Mouse (Mus musculus) stomach, postnatal 0 days (tissue): Measurements from ENCODE around the gene Ppfibp1. TPM values are rescaled to one million over a fixed set of nuclear protein-coding genes. Genes with fewer than 3 reads are reported as not detected.
A peak's percentile ranks its signal among the peaks of the same experiment; 100 is the strongest.

ENCODE experiments used
- ATAC-seq: fragments of 200-750 bp; cut with Nextera tagmentation; 2 replicates; pipeline ENCODE4 v1.8.0; 2017; ENCODE audit not compliant: low FRiP score, low TSS enrichment
- DNase-seq: peaks from one replicate; pipeline ENCODE4 v3.0.0-alpha.2; 2016; ENCODE audit warnings: low spot score
- H3K27ac ChIP-seq: fragments of 300-500 bp; sonication (generic); replicated peaks from 2 replicates; pipeline ENCODE4 v1.5.1; 2014; ENCODE audit warnings: mild to moderate bottlenecking, control low read depth
- H3K27me3 ChIP-seq: fragments of 300-500 bp; sonication (generic); 2 replicates; pipeline ENCODE4 v1.6.1; 2014; ENCODE audit warnings: low read length; ENCODE audit not compliant: control insufficient read depth, insufficient read depth
- H3K36me3 ChIP-seq: fragments of 300-500 bp; sonication (generic); 2 replicates; pipeline ENCODE4 v1.6.1; 2014; ENCODE audit warnings: low read length, mixed read lengths; ENCODE audit not compliant: control insufficient read depth, insufficient read depth
- H3K4me1 ChIP-seq: fragments of 300-500 bp; sonication (generic); replicated peaks from 2 replicates; pipeline ENCODE4 v1.6.1; 2014; ENCODE audit warnings: antibody characterized with exemption; ENCODE audit not compliant: control insufficient read depth, insufficient read depth
- H3K4me2 ChIP-seq: fragments of 300-500 bp; sonication (generic); replicated peaks from 2 replicates; pipeline ENCODE4 v1.6.1; 2014; ENCODE audit warnings: low read depth, mild to moderate bottlenecking, control low read depth, moderate library complexity
- H3K4me3 ChIP-seq: fragments of 300-500 bp; sonication (generic); 2 replicates; pipeline ENCODE4 v1.5.1; 2014; ENCODE audit warnings: low read depth, low read length, control low read depth
- H3K9ac ChIP-seq: fragments of 300-500 bp; sonication (generic); 2 replicates; pipeline ENCODE4 v1.6.1; 2014; ENCODE audit warnings: mild to moderate bottlenecking, low read length, control low read depth, mixed read lengths
- H3K9me3 ChIP-seq: fragments of 300-500 bp; sonication (generic); 2 replicates; pipeline ENCODE4 v1.6.1; 2016; ENCODE audit warnings: low read length; ENCODE audit not compliant: control insufficient read depth
- CTCF ChIP-seq: IDR thresholded peaks from 2 replicates; pipeline ENCODE4 v1.5.1; 2016; ENCODE audit warnings: antibody characterized with exemption, low read depth, mild to moderate bottlenecking, moderate library complexity
- EP300 ChIP-seq: optimal IDR thresholded peaks from 2 replicates; pipeline ENCODE3; 2016; ENCODE audit warnings: antibody characterized with exemption
- WGBS: fragments of 180-500 bp; shearing (Covaris S2); extraction: QIAGEN DNeasy Blood & Tissue Kit; methylation state at CpG from one replicate; pipeline ENCODE4 v1.1.7; 2014; 5-methylcytosine and 5-hydroxymethylcytosine counted together
- polyA plus RNA-seq: library from polyadenylated mRNA; unstranded; fragments of >200 nt; fragmentation: Nextera tagmentation; extraction: Ambion mirVana; gene quantifications from 2 replicates; pipeline ENCODE4 v1.2.1, GENCODE M21; 2015

Ppfibp1 gene
- polyA plus RNA-seq, 1 experiment from 2014 or later: 29.8 TPM

- TF ChIP-seq CTCF (no peak), EP300 (no peak)
- no peaks in the 10 kb centered on the region for H3K27me3 ChIP-seq
- no peak overlapping the region for H3K9ac ChIP-seq
- WGBS: 77% methylated on average over 6 of the region's 6 CpGs
- no peaks in the 10 kb centered on the region for H3K36me3 ChIP-seq
- DNase-seq (no peak), ATAC-seq (no peak)
- no peaks in the 10 kb centered on the region for H3K9me3 ChIP-seq
- peaks cover 2% of the 10 kb centered on the region; the same call in 1 of the 2 replicates for H3K4me1 ChIP-seq
- H3K4me2 ChIP-seq: no peak overlapping the region
- H3K4me3 ChIP-seq: no peak overlapping the region
- H3K27ac ChIP-seq: no peak overlapping the region
Observed at GRCm38 (mm10) chr6:146898709-146899108, 10.4 kb downstream of the Ppfibp1 start.

- H3K36me3 ChIP-seq: no peaks in the 10 kb centered on the region
- no peak overlapping the region for H3K4me2 ChIP-seq
- DNase-seq (no peak), ATAC-seq (no peak)
- no peak overlapping the region for H3K9ac ChIP-seq
- WGBS: 54% methylated on average over 2 of the region's 2 CpGs
- TF ChIP-seq EP300 (no peak), CTCF (no peak)
- H3K27ac ChIP-seq: no peak overlapping the region
- H3K4me3 ChIP-seq: no peak overlapping the region
- no peaks in the 10 kb centered on the region for H3K4me1 ChIP-seq
- H3K9me3 ChIP-seq: no peaks in the 10 kb centered on the region
- H3K27me3 ChIP-seq: no peaks in the 10 kb centered on the region
Observed at GRCm38 (mm10) chr6:146899647-146900046, 11.4 kb downstream of the Ppfibp1 start.

DNA sequence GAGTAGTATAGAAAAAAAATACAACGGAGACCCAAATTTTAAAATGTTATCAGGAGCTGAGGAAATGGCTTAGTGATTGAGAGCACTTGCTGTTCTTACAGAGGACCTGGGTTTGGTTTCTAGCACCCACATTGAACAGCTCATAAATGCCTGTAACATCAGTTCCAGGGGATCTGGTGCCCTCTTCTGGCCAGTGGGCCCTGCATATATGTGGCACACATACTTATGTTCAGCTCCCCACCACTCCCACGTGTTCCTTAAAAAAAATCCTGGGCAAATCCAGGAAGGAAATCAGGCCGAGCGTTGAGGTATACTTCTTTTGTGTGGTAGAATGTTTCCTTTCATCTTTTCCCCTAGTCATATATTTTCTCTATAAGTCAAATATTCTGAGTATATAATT lies 13.6 kb downstream of the Ppfibp1 start:
- no peak overlapping the region for H3K9ac ChIP-seq
- no peaks in the 10 kb centered on the region for H3K9me3 ChIP-seq
- H3K4me3 ChIP-seq: no peak overlapping the region
- no peak overlapping the region for H3K27ac ChIP-seq
- H3K4me1 ChIP-seq: 0 out of 2 replicates have a peak, but pooled peaks cover 2% of the 10 kb centered on the region
- TF ChIP-seq EP300 (no peak), CTCF (peak; percentile 36; the same call in 1 of the 2 replicates)
- H3K36me3 ChIP-seq: no peaks in the 10 kb centered on the region
- no peaks in the 10 kb centered on the region for H3K27me3 ChIP-seq
- DNase-seq: no peak
- WGBS: 89% methylated on average over 4 of the region's 4 CpGs
- H3K4me2 ChIP-seq: no peak overlapping the region
- no peak for ATAC-seq

DNA sequence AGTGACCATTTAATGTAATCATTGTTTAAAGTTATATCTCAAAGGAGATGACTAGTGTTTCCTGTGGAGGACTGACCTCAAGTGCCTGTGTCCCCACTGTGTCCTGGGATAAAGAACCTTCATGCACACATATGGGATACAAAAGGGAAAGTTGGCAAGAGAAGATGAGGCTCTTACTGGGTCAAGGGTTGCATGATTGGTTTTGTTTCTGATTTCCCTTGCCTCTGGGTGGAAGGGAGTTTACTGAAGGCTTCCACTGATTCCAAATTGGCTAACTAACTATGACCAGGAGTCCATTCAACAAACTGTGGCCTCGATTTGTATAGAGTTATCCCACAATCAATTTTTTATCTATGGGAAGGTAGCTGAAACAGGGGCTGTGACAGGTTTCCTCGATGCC lies 15.3 kb downstream of the Ppfibp1 start:
- Histone ChIP-seq H3K27me3 (no peaks in the 10 kb centered on the region), H3K9me3 (no peaks in the 10 kb centered on the region), H3K4me3 (no peak overlapping the region), H3K27ac (no peak overlapping the region), H3K4me1 (0 out of 2 replicates have a peak, but pooled peaks cover 2% of the 10 kb centered on the region), H3K4me2 (no peak overlapping the region), H3K9ac (no peak overlapping the region), H3K36me3 (no peaks in the 10 kb centered on the region)
- DNase-seq: no peak
- WGBS: 71% methylated on average over 2 of the region's 2 CpGs
- TF ChIP-seq EP300 (no peak), CTCF (no peak)
- no peak for ATAC-seq

DNA sequence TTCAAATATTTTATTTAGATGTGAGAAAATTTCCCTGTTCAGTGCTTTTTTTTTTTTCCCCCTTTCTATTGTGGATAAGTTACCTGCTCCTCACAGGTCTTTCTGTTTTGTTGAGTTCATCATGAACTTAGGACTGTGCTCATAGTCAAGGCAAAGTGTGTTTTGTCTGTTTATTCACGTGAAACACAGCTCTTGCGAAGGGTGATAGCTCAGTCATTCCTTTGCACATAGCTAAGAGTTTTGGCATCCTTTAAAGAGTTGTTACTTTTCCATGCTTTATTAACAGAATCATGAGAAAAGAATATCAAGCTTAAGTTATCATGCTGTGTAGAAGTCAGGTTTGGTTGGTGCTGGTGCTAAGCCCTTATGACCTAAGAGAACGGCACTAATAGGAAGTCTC lies 16.4 kb downstream of the Ppfibp1 start:
- 0 out of 2 replicates have a peak, but pooled peaks cover 2% of the 10 kb centered on the region for H3K4me1 ChIP-seq
- H3K9ac ChIP-seq: no peak overlapping the region
- WGBS: 70% methylated on average over 3 of the region's 3 CpGs
- no peak overlapping the region for H3K27ac ChIP-seq
- H3K4me3 ChIP-seq: no peak overlapping the region
- no peak for TF ChIP-seq CTCF
- TF ChIP-seq EP300: no peak
- no peaks in the 10 kb centered on the region for H3K9me3 ChIP-seq
- no peak overlapping the region for H3K4me2 ChIP-seq
- DNase-seq (no peak), ATAC-seq (no peak)
- H3K36me3 ChIP-seq: no peaks in the 10 kb centered on the region
- no peaks in the 10 kb centered on the region for H3K27me3 ChIP-seq

DNA sequence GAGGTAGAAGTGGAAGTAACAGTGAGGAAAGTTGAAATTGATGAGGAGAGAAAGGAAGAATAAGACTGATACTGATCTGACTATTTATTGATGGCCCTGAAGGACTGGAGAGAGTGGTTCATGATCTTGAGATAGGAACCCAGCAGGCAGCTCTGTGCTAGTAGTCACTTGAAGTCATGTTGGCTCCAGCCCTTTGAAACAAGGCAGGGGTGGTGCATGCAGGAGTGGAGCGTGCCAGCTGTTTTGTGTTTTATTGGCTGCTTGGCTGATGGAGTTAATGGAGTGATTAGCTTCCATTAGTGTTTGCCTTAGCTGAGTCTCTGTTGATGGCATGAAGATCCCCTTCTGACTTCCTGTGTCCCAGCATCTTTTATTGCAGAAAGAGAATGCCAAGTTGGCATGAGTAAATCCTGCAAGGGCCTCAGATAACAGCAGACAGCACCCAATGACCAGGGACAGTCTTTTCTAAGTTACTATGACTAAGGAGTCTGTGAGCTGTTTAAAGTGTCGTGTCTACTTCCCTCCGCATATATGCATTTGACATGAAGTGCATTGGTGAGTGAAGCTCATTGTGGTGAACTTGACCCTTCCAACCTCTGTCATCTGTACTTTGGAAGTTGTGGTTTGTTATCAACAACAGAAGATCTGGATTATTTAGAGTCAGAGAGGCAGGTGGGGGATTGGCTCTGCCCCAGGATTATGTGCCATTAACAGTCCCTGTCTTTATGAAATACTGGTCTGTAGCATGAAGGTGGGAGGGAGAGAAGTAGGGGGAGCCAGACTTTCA lies 17.9 kb downstream of the Ppfibp1 start:
- H3K9me3 ChIP-seq: no peaks in the 10 kb centered on the region
- no peak overlapping the region for H3K9ac ChIP-seq
- 67% methylated on average over 3 of the region's 3 CpGs for WGBS
- H3K4me1 ChIP-seq: 0 out of 2 replicates have a peak, but pooled peaks cover 2% of the 10 kb centered on the region
- no peaks in the 10 kb centered on the region for H3K27me3 ChIP-seq
- no peak for DNase-seq
- no peak overlapping the region for H3K4me3 ChIP-seq
- TF ChIP-seq EP300: no peak
- TF ChIP-seq CTCF: no peak
- no peak for ATAC-seq
- H3K4me2 ChIP-seq: no peak overlapping the region
- no peak overlapping the region for H3K27ac ChIP-seq
- H3K36me3 ChIP-seq: no peaks in the 10 kb centered on the region
